Mouse (Mus musculus) liver, embryonic 14.5 days (tissue): ENCODE results near the gene Psme4.

Experiments
- CTCF ChIP-seq: IDR thresholded peaks from 2 replicates; pipeline ENCODE4 v1.5.1; 2016; ENCODE audit warnings: antibody characterized with exemption, low read depth, control low read depth
- EP300 ChIP-seq: IDR thresholded peaks from 2 replicates; pipeline ENCODE4 v1.6.1; 2016; ENCODE audit warnings: antibody characterized with exemption, low read depth

- TF ChIP-seq CTCF (no peak), EP300 (no peak)
Measured at GRCm38 (mm10) chr11:30923283-30923682, 151.8 kb downstream of the Psme4 start.
